Mouse (Mus musculus) midbrain, embryonic 15.5 days (tissue): ENCODE measurements around the gene Gsx1. TPM values are rescaled to one million over a fixed set of nuclear protein-coding genes. Genes with fewer than 3 reads are reported as not detected.

Experiments
- ATAC-seq: fragments of 200-750 bp; cut with Nextera tagmentation; replicated peaks from 2 replicates; pipeline ENCODE4 v1.8.0; 2017; ENCODE audit warnings: moderate TSS enrichment
- H3K27ac ChIP-seq: fragments of 300-500 bp; sonication (generic); 2 replicates; pipeline ENCODE4 v1.5.1; 2015; ENCODE audit warnings: mild to moderate bottlenecking, inconsistent platforms
- H3K27me3 ChIP-seq: fragments of 300-500 bp; sonication (generic); replicated peaks from 2 replicates; pipeline ENCODE4 v1.6.1; 2015; ENCODE audit warnings: inconsistent platforms
- H3K36me3 ChIP-seq: fragments of 300-500 bp; sonication (generic); replicated peaks from 2 replicates; pipeline ENCODE4 v1.6.1; 2015; ENCODE audit warnings: inconsistent platforms
- H3K4me1 ChIP-seq: fragments of 300-500 bp; sonication (generic); 2 replicates; pipeline ENCODE4 v1.6.1; 2015; ENCODE audit warnings: inconsistent platforms
- H3K4me2 ChIP-seq: fragments of 300-500 bp; sonication (generic); 2 replicates; pipeline ENCODE4 v1.6.1; 2015; ENCODE audit warnings: inconsistent platforms, mild to moderate bottlenecking, moderate library complexity
- H3K4me3 ChIP-seq: fragments of 300-500 bp; sonication (generic); 2 replicates; pipeline ENCODE4 v1.5.1; 2015; ENCODE audit warnings: mild to moderate bottlenecking, inconsistent platforms
- H3K9ac ChIP-seq: fragments of 300-500 bp; sonication (generic); 2 replicates; pipeline ENCODE4 v1.6.1; 2015; ENCODE audit warnings: mild to moderate bottlenecking, inconsistent platforms
- H3K9me3 ChIP-seq: fragments of 300-500 bp; sonication (generic); 2 replicates; pipeline ENCODE4 v1.6.1; 2016; ENCODE audit warnings: inconsistent platforms
- WGBS: fragments of 180-500 bp; shearing (Covaris S2); methylation state at CpG from one replicate; pipeline ENCODE4 v1.1.7; 2015; ENCODE audit warnings: mixed read lengths; 5-methylcytosine and 5-hydroxymethylcytosine counted together
- polyA plus RNA-seq: library from polyadenylated mRNA; unstranded; fragments of >200 nt; fragmentation: Nextera tagmentation; extraction: Ambion mirVana; gene quantifications from 2 replicates; pipeline ENCODE4 v1.2.1, GENCODE M21; 2015

The Gsx1 gene
- polyA plus RNA-seq, 1 experiment from 2014 or later: 5.5 TPM

DNA sequence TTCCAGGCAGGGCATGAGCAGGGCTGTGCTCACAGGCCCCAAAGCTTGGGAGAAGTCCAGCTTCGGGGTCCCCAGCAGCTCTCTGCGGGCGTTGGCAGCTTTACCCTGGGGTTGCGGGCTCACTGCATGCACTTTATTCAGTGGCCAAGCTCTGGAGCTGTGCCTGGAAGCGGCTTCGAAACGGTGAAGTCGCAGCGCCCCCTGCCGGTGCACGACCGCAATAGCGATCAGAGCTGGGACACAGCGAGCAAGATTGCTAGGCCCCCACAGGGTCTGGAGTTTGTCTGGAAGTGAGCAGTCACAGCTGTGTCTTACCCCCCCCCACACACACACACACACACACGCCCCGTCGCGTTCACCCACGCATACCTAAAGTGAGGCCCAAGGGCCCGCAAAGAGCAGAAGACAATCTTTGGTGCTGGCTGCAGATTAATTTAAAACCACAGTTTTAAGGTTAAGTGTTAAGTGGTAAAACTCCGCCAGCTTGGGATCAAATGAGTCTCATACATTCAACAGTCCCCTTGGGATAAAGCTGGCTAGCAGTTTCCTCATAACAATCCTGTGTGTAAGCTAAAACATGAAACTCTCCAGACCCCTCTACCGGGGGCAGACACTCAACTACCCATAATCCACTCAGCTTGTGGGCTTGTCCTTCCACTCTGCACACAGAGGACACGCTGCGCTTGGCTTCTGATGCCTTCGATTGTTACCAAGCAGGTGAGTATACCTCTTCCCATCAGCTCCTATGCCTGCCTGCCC, 39.0 kb downstream of the Gsx1 start:
- no peak overlapping the region for H3K9ac ChIP-seq
- H3K27ac ChIP-seq: no peak overlapping the region
- no peak overlapping the region for H3K4me3 ChIP-seq
- no peaks in the 10 kb centered on the region for H3K9me3 ChIP-seq
- H3K4me2 ChIP-seq: no peak overlapping the region
- peaks cover 55% of the 10 kb centered on the region for H3K27me3 ChIP-seq
- peak; percentile 84 for ATAC-seq
- H3K4me1 ChIP-seq: no peaks in the 10 kb centered on the region
- no peaks in the 10 kb centered on the region for H3K36me3 ChIP-seq
- 17% methylated on average over 25 of the region's 25 CpGs for WGBS

DNA sequence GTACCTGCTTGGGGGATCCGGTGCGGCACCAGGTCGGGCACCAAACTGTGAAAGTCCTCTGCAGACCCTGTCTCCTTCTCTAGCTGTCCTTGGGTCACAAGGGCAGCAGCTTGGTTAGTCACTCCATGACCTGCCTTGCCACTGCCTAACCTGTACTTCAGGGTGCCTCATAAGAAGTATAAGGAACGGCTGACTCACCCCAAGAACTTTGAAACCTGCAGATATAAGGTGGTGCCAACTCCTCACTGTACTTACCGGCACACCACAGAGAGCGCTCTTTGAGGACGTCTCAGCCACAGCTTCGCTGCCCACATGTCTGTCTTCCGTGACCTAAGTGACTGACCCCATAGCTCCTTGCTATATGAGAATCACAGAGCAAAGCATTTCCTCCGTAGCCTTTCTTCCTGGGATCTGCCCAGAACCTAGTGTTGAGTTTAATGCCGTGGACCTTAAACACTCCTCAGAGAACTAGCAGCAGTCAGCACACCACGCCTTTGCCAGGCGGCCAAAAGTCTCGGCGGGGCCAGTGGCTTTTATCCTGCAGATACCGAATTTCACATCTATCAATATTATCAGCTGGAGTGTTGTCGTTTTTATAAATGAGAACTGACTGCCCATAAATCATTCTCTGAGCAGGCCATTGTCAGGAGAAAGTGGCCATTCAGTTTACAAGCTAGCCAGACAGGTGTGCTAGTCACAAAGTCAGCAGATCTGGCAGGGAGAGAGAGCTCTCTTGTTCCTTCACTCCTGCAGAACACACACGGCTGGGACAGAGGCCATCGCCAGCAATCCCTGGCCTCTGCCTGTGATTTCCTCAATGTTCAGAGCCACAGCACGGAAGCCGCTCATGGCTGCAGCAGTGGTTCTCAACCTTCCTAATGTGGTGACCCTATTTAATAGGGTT, 47.2 kb downstream of the Gsx1 start:
- H3K27me3 ChIP-seq: peaks cover 2% of the 10 kb centered on the region; the same call in 1 of the 2 replicates
- no peak overlapping the region for H3K27ac ChIP-seq
- no peaks in the 10 kb centered on the region for H3K4me1 ChIP-seq
- no peak overlapping the region for H3K4me2 ChIP-seq
- no peak for ATAC-seq
- 88% methylated on average over 21 of the region's 21 CpGs for WGBS
- no peaks in the 10 kb centered on the region for H3K36me3 ChIP-seq
- H3K9ac ChIP-seq: no peak overlapping the region
- no peaks in the 10 kb centered on the region for H3K9me3 ChIP-seq
- no peak overlapping the region for H3K4me3 ChIP-seq

Other genes starting within 250 kb of the Gsx1 start
- gene Gtf3a, start 240.0 kb upstream of the Gsx1 start, polyA plus RNA-seq: 110 and 116 TPM in 2 replicates
- gene Mtif3, start 224.9 kb upstream of the Gsx1 start, polyA plus RNA-seq: 28.3 and 28.9 TPM in 2 replicates
- 3.9 and 4.0 TPM in 2 replicates for gene Lnx2, start 112.1 kb upstream of the Gsx1 start, polyA plus RNA-seq
- gene Polr1d, start 111.6 kb upstream of the Gsx1 start, polyA plus RNA-seq: 95.6 and 96.5 TPM in 2 replicates
- not detected in 2 replicates for gene Pdx1, start 81.3 kb downstream of the Gsx1 start, polyA plus RNA-seq
- not detected in 2 replicates for gene Cdx2, start 118.6 kb downstream of the Gsx1 start, polyA plus RNA-seq
- not detected in 2 replicates for gene Urad, start 133.7 kb downstream of the Gsx1 start, polyA plus RNA-seq
- 0.54 and 0.77 TPM in 2 replicates for gene Flt3, start 211.8 kb downstream of the Gsx1 start, polyA plus RNA-seq
- gene Pan3, start 241.5 kb downstream of the Gsx1 start, polyA plus RNA-seq: 59.6 and 66.0 TPM in 2 replicates